Mouse (Mus musculus): ENCODE data around the gene Cyb5r4. TPM values are rescaled to one million over a fixed set of nuclear protein-coding genes. Genes with fewer than 3 reads are reported as not detected.
A peak's percentile ranks its signal among the peaks of the same experiment; 100 is the strongest.
"Not testable (repeated sequence)": the region's sequence is repeated elsewhere in the genome, so short reads cannot be mapped to it uniquely, and the experiment has no call there.

The Cyb5r4 gene
- polyA plus RNA-seq, 1 experiment from 2014 or later, result 86.6 TPM

GRCm38 (mm10) chr9:87086991-87087390, 65.2 kb downstream of the Cyb5r4 start:
- no peak overlapping the region for H3K4me3 ChIP-seq (ENCODE audit: low read depth, low read length)
- H3K36me3 ChIP-seq (replicated peaks; ENCODE audit: control insufficient read depth, insufficient read depth, low read depth, low read length), result no peaks in the 10 kb centered on the region
- DNase-seq (ENCODE audit: low spot score) (no peak), ATAC-seq (replicated peaks; ENCODE audit: insufficient number of reproducible peaks, low FRiP score, low TSS enrichment, low read depth) (no peak)
- H3K27ac ChIP-seq (replicated peaks; ENCODE audit: low read depth, low read length), result no peak overlapping the region
- no peak overlapping the region for H3K9ac ChIP-seq (replicated peaks; ENCODE audit: low read length)
- no peaks in the 10 kb centered on the region for H3K9me3 ChIP-seq (replicated peaks; ENCODE audit: control insufficient read depth, low read length)
- H3K4me1 ChIP-seq (ENCODE audit: control insufficient read depth, insufficient read depth, low read length), result no peaks in the 10 kb centered on the region
- H3K4me2 ChIP-seq (ENCODE audit: low read depth, low read length), result no peak overlapping the region
- H3K27me3 ChIP-seq (ENCODE audit: control insufficient read depth, insufficient read depth, low read length), result no peaks in the 10 kb centered on the region
- WGBS, result 93% methylated on average over 4 of the region's 4 CpGs

DNA sequence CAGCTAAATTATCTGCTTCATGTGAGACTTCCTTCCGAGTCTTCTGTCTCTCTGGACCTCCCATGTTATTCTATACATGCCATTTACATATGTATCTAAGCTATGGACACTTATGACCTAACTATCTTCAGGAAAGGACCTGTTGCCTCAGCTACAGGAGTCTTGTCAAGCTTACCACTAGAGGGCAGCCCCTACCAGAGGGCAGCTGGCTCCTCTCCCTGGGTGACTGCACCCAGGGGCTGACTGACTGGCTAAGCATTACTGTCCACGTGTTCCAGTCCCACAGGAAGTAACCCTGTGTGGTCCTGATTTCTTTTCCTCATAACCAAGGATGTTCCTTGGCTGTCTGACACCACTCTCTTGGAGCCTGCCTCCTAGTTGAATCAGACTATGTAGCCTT, 76.2 kb downstream of the Cyb5r4 start:
- no peaks in the 10 kb centered on the region for H3K9me3 ChIP-seq (replicated peaks; ENCODE audit: control insufficient read depth, low read length)
- H3K27ac ChIP-seq (replicated peaks; ENCODE audit: low read depth, low read length), result no peak overlapping the region
- H3K27me3 ChIP-seq (ENCODE audit: control insufficient read depth, insufficient read depth, low read length), result no peaks in the 10 kb centered on the region
- WGBS, result 55% methylated on average over 2 of the region's 2 CpGs
- no peak for ATAC-seq (replicated peaks; ENCODE audit: insufficient number of reproducible peaks, low FRiP score, low TSS enrichment, low read depth)
- no peak for DNase-seq (ENCODE audit: low spot score)
- no peaks in the 10 kb centered on the region for H3K36me3 ChIP-seq (replicated peaks; ENCODE audit: control insufficient read depth, insufficient read depth, low read depth, low read length)
- no peak overlapping the region for H3K9ac ChIP-seq (replicated peaks; ENCODE audit: low read length)
- H3K4me3 ChIP-seq (ENCODE audit: low read depth, low read length), result no peak overlapping the region
- H3K4me1 ChIP-seq (ENCODE audit: control insufficient read depth, insufficient read depth, low read length), result no peaks in the 10 kb centered on the region
- no peak overlapping the region for H3K4me2 ChIP-seq (ENCODE audit: low read depth, low read length)

DNA sequence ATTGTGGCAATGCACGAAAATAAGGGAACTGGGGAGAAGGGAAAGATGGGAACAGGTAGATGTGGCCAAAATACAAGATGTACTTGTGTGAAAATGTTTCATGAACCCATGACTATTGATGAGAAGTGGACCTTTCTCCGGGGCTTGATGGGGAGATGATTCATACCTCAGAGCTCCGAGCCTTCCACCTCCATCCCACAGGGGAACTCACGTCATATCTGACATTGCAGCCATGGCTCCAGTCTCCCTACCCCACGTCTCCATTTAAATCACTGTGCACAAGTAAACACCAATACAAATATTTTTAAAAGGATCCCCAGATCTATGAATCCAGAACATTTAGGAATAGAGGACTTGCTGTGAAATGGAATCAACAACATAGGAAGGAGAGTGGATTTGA, 93.2 kb downstream of the Cyb5r4 start:
- Histone ChIP-seq H3K36me3 (replicated peaks; ENCODE audit: control insufficient read depth, insufficient read depth, low read depth, low read length) (no peaks in the 10 kb centered on the region), H3K4me1 (ENCODE audit: control insufficient read depth, insufficient read depth, low read length) (no peaks in the 10 kb centered on the region), H3K27me3 (ENCODE audit: control insufficient read depth, insufficient read depth, low read length) (no peaks in the 10 kb centered on the region), H3K9me3 (replicated peaks; ENCODE audit: control insufficient read depth, low read length) (no peaks in the 10 kb centered on the region), H3K9ac (replicated peaks; ENCODE audit: low read length) (no peak overlapping the region), H3K27ac (replicated peaks; ENCODE audit: low read depth, low read length) (no peak overlapping the region), H3K4me2 (ENCODE audit: low read depth, low read length) (no peak overlapping the region), H3K4me3 (ENCODE audit: low read depth, low read length) (no peak overlapping the region)
- WGBS, result 87% methylated on average over 5 of the region's 5 CpGs
- DNase-seq (ENCODE audit: low spot score), result no peak
- ATAC-seq (replicated peaks; ENCODE audit: insufficient number of reproducible peaks, low FRiP score, low TSS enrichment, low read depth), result no peak

DNA sequence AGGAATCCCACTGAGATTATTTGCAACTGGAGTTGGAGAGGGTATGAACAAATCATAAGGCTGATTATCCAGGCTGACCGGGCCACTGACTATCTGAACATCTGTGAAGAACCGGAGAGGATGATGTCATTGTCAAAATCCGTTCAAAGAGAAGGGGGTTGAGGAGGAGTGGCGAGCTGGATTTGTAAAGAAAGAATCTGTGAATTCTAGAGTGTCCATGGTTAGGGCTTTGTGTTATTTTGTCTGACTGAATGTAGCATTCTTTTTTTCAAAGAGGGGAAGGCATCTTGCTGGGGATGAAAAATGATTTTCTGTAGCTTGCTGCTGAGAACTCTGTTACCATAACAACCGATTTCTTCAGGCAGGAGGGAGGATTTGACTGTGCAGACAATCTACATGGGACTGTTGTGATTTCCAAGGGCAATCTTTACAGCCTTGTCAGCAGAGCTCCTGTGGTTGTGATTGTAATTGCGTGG, 93.7 kb downstream of the Cyb5r4 start:
- Histone ChIP-seq H3K27ac (replicated peaks; ENCODE audit: low read depth, low read length) (no peak overlapping the region), H3K4me1 (ENCODE audit: control insufficient read depth, insufficient read depth, low read length) (no peaks in the 10 kb centered on the region), H3K9me3 (replicated peaks; ENCODE audit: control insufficient read depth, low read length) (no peaks in the 10 kb centered on the region), H3K4me3 (ENCODE audit: low read depth, low read length) (no peak overlapping the region), H3K4me2 (ENCODE audit: low read depth, low read length) (no peak overlapping the region), H3K27me3 (ENCODE audit: control insufficient read depth, insufficient read depth, low read length) (no peaks in the 10 kb centered on the region), H3K9ac (replicated peaks; ENCODE audit: low read length) (no peak overlapping the region), H3K36me3 (replicated peaks; ENCODE audit: control insufficient read depth, insufficient read depth, low read depth, low read length) (no peaks in the 10 kb centered on the region)
- 61% methylated on average over 6 of the region's 6 CpGs for WGBS
- no peak for DNase-seq (ENCODE audit: low spot score)
- no peak for ATAC-seq (replicated peaks; ENCODE audit: insufficient number of reproducible peaks, low FRiP score, low TSS enrichment, low read depth)

DNA sequence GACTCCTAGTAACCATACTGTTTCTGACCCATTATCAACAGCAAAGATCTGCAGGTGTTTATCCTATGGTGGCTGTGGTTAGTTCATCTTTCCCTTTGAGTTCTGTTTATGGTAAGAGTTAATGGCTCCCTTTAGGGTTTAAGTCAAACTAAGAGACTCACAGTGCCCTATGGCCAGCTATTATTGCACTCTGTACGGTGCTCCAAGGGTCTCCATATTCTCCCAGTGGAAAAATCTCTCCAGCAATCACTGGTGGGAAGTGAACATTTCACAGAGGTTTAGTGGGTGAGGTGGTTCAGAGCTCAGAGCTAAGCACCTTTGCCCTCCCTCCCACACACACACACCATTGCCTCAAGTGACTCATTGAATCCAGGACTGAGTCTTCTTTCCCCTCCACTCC, 94.2 kb downstream of the Cyb5r4 start:
- Histone ChIP-seq H3K4me3 (ENCODE audit: low read depth, low read length) (no peak overlapping the region), H3K9ac (replicated peaks; ENCODE audit: low read length) (no peak overlapping the region), H3K27ac (replicated peaks; ENCODE audit: low read depth, low read length) (no peak overlapping the region), H3K36me3 (replicated peaks; ENCODE audit: control insufficient read depth, insufficient read depth, low read depth, low read length) (no peaks in the 10 kb centered on the region), H3K27me3 (ENCODE audit: control insufficient read depth, insufficient read depth, low read length) (no peaks in the 10 kb centered on the region), H3K4me2 (ENCODE audit: low read depth, low read length) (no peak overlapping the region), H3K9me3 (replicated peaks; ENCODE audit: control insufficient read depth, low read length) (no peaks in the 10 kb centered on the region), H3K4me1 (ENCODE audit: control insufficient read depth, insufficient read depth, low read length) (no peaks in the 10 kb centered on the region)
- WGBS, result 77% methylated on average over 1 of the region's 1 CpGs
- no peak for DNase-seq (ENCODE audit: low spot score)
- ATAC-seq (replicated peaks; ENCODE audit: insufficient number of reproducible peaks, low FRiP score, low TSS enrichment, low read depth), result no peak

- H3K9me3 ChIP-seq (replicated peaks; ENCODE audit: control insufficient read depth, low read length), result no peaks in the 10 kb centered on the region
- H3K27ac ChIP-seq (replicated peaks; ENCODE audit: low read depth, low read length), result no peak overlapping the region
- no peak for ATAC-seq (replicated peaks; ENCODE audit: insufficient number of reproducible peaks, low FRiP score, low TSS enrichment, low read depth)
- no peaks in the 10 kb centered on the region for H3K36me3 ChIP-seq (replicated peaks; ENCODE audit: control insufficient read depth, insufficient read depth, low read depth, low read length)
- no peak for DNase-seq (ENCODE audit: low spot score)
- H3K4me1 ChIP-seq (ENCODE audit: control insufficient read depth, insufficient read depth, low read length), result no peaks in the 10 kb centered on the region
- no peak overlapping the region for H3K4me3 ChIP-seq (ENCODE audit: low read depth, low read length)
- H3K4me2 ChIP-seq (ENCODE audit: low read depth, low read length), result no peak overlapping the region
- WGBS, result 82% methylated on average over 3 of the region's 3 CpGs
- no peak overlapping the region for H3K9ac ChIP-seq (replicated peaks; ENCODE audit: low read length)
- H3K27me3 ChIP-seq (ENCODE audit: control insufficient read depth, insufficient read depth, low read length), result no peaks in the 10 kb centered on the region
Observed at GRCm38 (mm10) chr9:87118996-87119395, 97.2 kb downstream of the Cyb5r4 start.

GRCm38 (mm10) chr9:87121956-87122493, 100.2 kb downstream of the Cyb5r4 start:
- peak; percentile 21 for DNase-seq (ENCODE audit: low spot score)
- Histone ChIP-seq H3K9me3 (replicated peaks; ENCODE audit: control insufficient read depth, low read length) (no peaks in the 10 kb centered on the region), H3K4me1 (ENCODE audit: control insufficient read depth, insufficient read depth, low read length) (no peaks in the 10 kb centered on the region), H3K4me2 (ENCODE audit: low read depth, low read length) (no peak overlapping the region), H3K9ac (replicated peaks; ENCODE audit: low read length) (no peak overlapping the region), H3K36me3 (replicated peaks; ENCODE audit: control insufficient read depth, insufficient read depth, low read depth, low read length) (no peaks in the 10 kb centered on the region), H3K27me3 (ENCODE audit: control insufficient read depth, insufficient read depth, low read length) (no peaks in the 10 kb centered on the region), H3K27ac (replicated peaks; ENCODE audit: low read depth, low read length) (no peak overlapping the region), H3K4me3 (ENCODE audit: low read depth, low read length) (no peak overlapping the region)
- 48% methylated on average over 9 of the region's 9 CpGs for whole genome bisulfite sequencing
- ATAC-seq (replicated peaks; ENCODE audit: insufficient number of reproducible peaks, low FRiP score, low TSS enrichment, low read depth), result no peak

DNA sequence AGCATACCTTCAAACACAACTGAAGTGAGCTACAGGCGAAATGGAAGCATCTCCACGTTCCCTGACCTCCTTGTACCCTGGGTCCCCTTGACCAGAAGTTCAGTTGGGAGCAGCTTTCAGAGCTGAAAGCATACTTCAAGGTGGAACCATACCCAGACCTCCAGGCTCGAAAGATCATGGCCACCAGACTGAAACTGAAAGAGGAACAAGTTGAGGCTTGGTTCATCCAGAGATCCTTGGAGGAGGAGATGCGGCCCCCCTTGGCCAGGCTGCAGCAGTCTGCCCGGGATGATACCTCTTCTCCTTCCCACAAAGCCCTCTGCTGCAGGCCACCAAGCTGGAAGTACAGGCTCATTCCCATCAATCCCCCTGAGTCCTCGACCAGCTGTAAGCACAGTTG, 105.2 kb downstream of the Cyb5r4 start:
- H3K36me3 ChIP-seq (replicated peaks; ENCODE audit: control insufficient read depth, insufficient read depth, low read depth, low read length); H3K27me3 ChIP-seq (ENCODE audit: control insufficient read depth, insufficient read depth, low read length); DNase-seq (ENCODE audit: low spot score); ATAC-seq (replicated peaks; ENCODE audit: insufficient number of reproducible peaks, low FRiP score, low TSS enrichment, low read depth); H3K9me3 ChIP-seq (replicated peaks; ENCODE audit: control insufficient read depth, low read length); H3K4me3 ChIP-seq (ENCODE audit: low read depth, low read length); H3K9ac ChIP-seq (replicated peaks; ENCODE audit: low read length); H3K27ac ChIP-seq (replicated peaks; ENCODE audit: low read depth, low read length); H3K4me1 ChIP-seq (ENCODE audit: control insufficient read depth, insufficient read depth, low read length); H3K4me2 ChIP-seq (ENCODE audit: low read depth, low read length): not testable (repeated sequence)
- WGBS, result 75% methylated on average over 4 of the region's 6 CpGs

Data from embryonic facial prominence, embryonic 11.5 days (tissue).